Mouse (Mus musculus) midbrain, embryonic 14.5 days (tissue): ENCODE measurements around the gene Nlrc4. TPM values are rescaled to one million over a fixed set of nuclear protein-coding genes. Genes with fewer than 3 reads are reported as not detected.
"Not testable (repeated sequence)": the region's sequence is repeated elsewhere in the genome, so short reads cannot be mapped to it uniquely, and the experiment has no call there.

Experiments used
- ATAC-seq: fragments of 200-750 bp; cut with Nextera tagmentation; 2 replicates; pipeline ENCODE4 v1.8.0; 2017; ENCODE audit warnings: moderate number of reproducible peaks, moderate library complexity; ENCODE audit not compliant: low FRiP score, low TSS enrichment
- DNase-seq: peaks from one replicate; pipeline ENCODE4 v3.0.0-alpha.2; 2015
- H3K27ac ChIP-seq: fragments of 300-500 bp; sonication (generic); replicated peaks from 2 replicates; pipeline ENCODE4 v1.5.1; 2014; ENCODE audit warnings: mild to moderate bottlenecking, low read depth, low read length, moderate library complexity
- H3K27me3 ChIP-seq: fragments of 300-500 bp; sonication (generic); 2 replicates; pipeline ENCODE4 v1.6.1; 2014; ENCODE audit warnings: low read length, control low read depth, mixed read lengths; ENCODE audit not compliant: control insufficient read depth, insufficient read depth
- H3K36me3 ChIP-seq: fragments of 300-500 bp; sonication (generic); 2 replicates; pipeline ENCODE4 v1.6.1; 2014; ENCODE audit warnings: low read length, control low read depth; ENCODE audit not compliant: control insufficient read depth, insufficient read depth
- H3K4me1 ChIP-seq: fragments of 300-500 bp; sonication (generic); 2 replicates; pipeline ENCODE4 v1.6.1; 2014; ENCODE audit warnings: mild to moderate bottlenecking, antibody characterized with exemption, low read length, control low read depth; ENCODE audit not compliant: control insufficient read depth, insufficient read depth
- H3K4me2 ChIP-seq: fragments of 300-500 bp; sonication (generic); 2 replicates; pipeline ENCODE4 v1.6.1; 2014; ENCODE audit warnings: mild to moderate bottlenecking, low read length, moderate library complexity
- H3K4me3 ChIP-seq: fragments of 300-500 bp; sonication (generic); replicated peaks from 2 replicates; pipeline ENCODE4 v1.5.1; 2014; ENCODE audit warnings: low read depth, low read length
- H3K9ac ChIP-seq: fragments of 300-500 bp; sonication (generic); replicated peaks from 2 replicates; pipeline ENCODE4 v1.6.1; 2014; ENCODE audit warnings: mild to moderate bottlenecking, low read length, moderate library complexity
- H3K9me3 ChIP-seq: fragments of 300-500 bp; sonication (generic); 2 replicates; pipeline ENCODE4 v1.6.1; 2016; ENCODE audit warnings: low read length, control low read depth, mixed read lengths; ENCODE audit not compliant: control insufficient read depth
- WGBS: fragments of 180-500 bp; shearing (Covaris S2); extraction: QIAGEN DNeasy Blood & Tissue Kit; methylation state at CpG from one replicate; pipeline ENCODE4 v1.1.7; 2014; 5-methylcytosine and 5-hydroxymethylcytosine counted together
- polyA plus RNA-seq: library from polyadenylated mRNA; unstranded; fragments of >200 nt; fragmentation: Nextera tagmentation; extraction: Ambion mirVana; gene quantifications from 2 replicates; pipeline ENCODE4 v1.2.1, GENCODE M21; 2014

The Nlrc4 gene
- polyA plus RNA-seq, 1 experiment from 2014 or later, result 0.28 TPM

- Histone ChIP-seq H3K9ac (no peak overlapping the region), H3K4me3 (no peak overlapping the region), H3K4me2 (no peak overlapping the region), H3K27ac (no peak overlapping the region), H3K36me3 (no peaks in the 10 kb centered on the region), H3K4me1 (no peaks in the 10 kb centered on the region), H3K27me3 (no peaks in the 10 kb centered on the region), H3K9me3 (no peaks in the 10 kb centered on the region)
- WGBS, result 87% methylated on average over 14 of the region's 14 CpGs
- ATAC-seq (no peak), DNase-seq (no peak)
Observed at GRCm38 (mm10) chr17:74480361-74481069, 21.6 kb upstream of the Nlrc4 start.

- H3K27me3 ChIP-seq, H3K4me2 ChIP-seq, H3K36me3 ChIP-seq, ATAC-seq, H3K4me1 ChIP-seq, H3K27ac ChIP-seq, H3K4me3 ChIP-seq, H3K9ac ChIP-seq, DNase-seq, H3K9me3 ChIP-seq: not testable (repeated sequence)
- 79% methylated on average over 6 of the region's 6 CpGs for WGBS
Observed at GRCm38 (mm10) chr17:74470133-74470532, 11.2 kb upstream of the Nlrc4 start.

GRCm38 (mm10) chr17:74467981-74468380, 9.0 kb upstream of the Nlrc4 start:
- H3K9ac ChIP-seq, ATAC-seq, DNase-seq, H3K27ac ChIP-seq, H3K36me3 ChIP-seq, H3K4me2 ChIP-seq, H3K27me3 ChIP-seq, H3K4me1 ChIP-seq, H3K9me3 ChIP-seq, H3K4me3 ChIP-seq: not testable (repeated sequence)
- 86% methylated on average over 2 of the region's 2 CpGs for WGBS

GRCm38 (mm10) chr17:74463510-74463909, 4.6 kb upstream of the Nlrc4 start:
- no peak overlapping the region for H3K9ac ChIP-seq
- DNase-seq (no peak), ATAC-seq (no peak)
- H3K4me2 ChIP-seq, result no peak overlapping the region
- H3K27ac ChIP-seq, result no peak overlapping the region
- no peaks in the 10 kb centered on the region for H3K27me3 ChIP-seq
- H3K9me3 ChIP-seq, result no peaks in the 10 kb centered on the region
- H3K4me1 ChIP-seq, result no peaks in the 10 kb centered on the region
- no peak overlapping the region for H3K4me3 ChIP-seq
- H3K36me3 ChIP-seq, result no peaks in the 10 kb centered on the region

- no peak overlapping the region for H3K4me3 ChIP-seq
- ATAC-seq (no peak), DNase-seq (no peak)
- no peaks in the 10 kb centered on the region for H3K27me3 ChIP-seq
- H3K9ac ChIP-seq, result no peak overlapping the region
- H3K4me2 ChIP-seq, result no peak overlapping the region
- no peaks in the 10 kb centered on the region for H3K9me3 ChIP-seq
- H3K36me3 ChIP-seq, result no peaks in the 10 kb centered on the region
- no peaks in the 10 kb centered on the region for H3K4me1 ChIP-seq
- H3K27ac ChIP-seq, result no peak overlapping the region
- 83% methylated on average over 10 of the region's 10 CpGs for WGBS
Observed at GRCm38 (mm10) chr17:74457972-74458677, 817 bp downstream of the Nlrc4 start.

- DNase-seq (no peak), ATAC-seq (no peak)
- H3K27ac ChIP-seq, result no peak overlapping the region
- no peak overlapping the region for H3K9ac ChIP-seq
- H3K36me3 ChIP-seq, result no peaks in the 10 kb centered on the region
- no peaks in the 10 kb centered on the region for H3K4me1 ChIP-seq
- WGBS, result 92% methylated on average over 5 of the region's 5 CpGs
- H3K4me3 ChIP-seq, result no peak overlapping the region
- H3K27me3 ChIP-seq, result no peaks in the 10 kb centered on the region
- no peaks in the 10 kb centered on the region for H3K9me3 ChIP-seq
- no peak overlapping the region for H3K4me2 ChIP-seq
Observed at GRCm38 (mm10) chr17:74456825-74457224, 2.1 kb downstream of the Nlrc4 start.

GRCm38 (mm10) chr17:74455426-74455825, 3.5 kb downstream of the Nlrc4 start:
- no peaks in the 10 kb centered on the region for H3K9me3 ChIP-seq
- DNase-seq, result no peak
- 89% methylated on average over 4 of the region's 4 CpGs for WGBS
- H3K27ac ChIP-seq, result no peak overlapping the region
- H3K9ac ChIP-seq, result no peak overlapping the region
- no peaks in the 10 kb centered on the region for H3K4me1 ChIP-seq
- no peak overlapping the region for H3K4me2 ChIP-seq
- H3K4me3 ChIP-seq, result no peak overlapping the region
- ATAC-seq, result no peak
- H3K27me3 ChIP-seq, result no peaks in the 10 kb centered on the region
- no peaks in the 10 kb centered on the region for H3K36me3 ChIP-seq

- H3K27me3 ChIP-seq, result no peaks in the 10 kb centered on the region
- H3K9me3 ChIP-seq, result no peaks in the 10 kb centered on the region
- no peak overlapping the region for H3K27ac ChIP-seq
- ATAC-seq (no peak), DNase-seq (no peak)
- no peaks in the 10 kb centered on the region for H3K4me1 ChIP-seq
- 89% methylated on average over 1 of the region's 1 CpGs for WGBS
- H3K9ac ChIP-seq, result no peak overlapping the region
- H3K36me3 ChIP-seq, result no peaks in the 10 kb centered on the region
- no peak overlapping the region for H3K4me3 ChIP-seq
- no peak overlapping the region for H3K4me2 ChIP-seq
Observed at GRCm38 (mm10) chr17:74454660-74455059, 4.3 kb downstream of the Nlrc4 start.

- no peak overlapping the region for H3K27ac ChIP-seq
- H3K36me3 ChIP-seq, result no peaks in the 10 kb centered on the region
- no peaks in the 10 kb centered on the region for H3K27me3 ChIP-seq
- H3K4me2 ChIP-seq, result no peak overlapping the region
- ATAC-seq, result no peak
- WGBS, result 82% methylated on average over 3 of the region's 3 CpGs
- H3K9me3 ChIP-seq, result no peaks in the 10 kb centered on the region
- H3K4me1 ChIP-seq, result no peaks in the 10 kb centered on the region
- no peak overlapping the region for H3K9ac ChIP-seq
- no peak for DNase-seq
- no peak overlapping the region for H3K4me3 ChIP-seq
Observed at GRCm38 (mm10) chr17:74453928-74454327, 5.0 kb downstream of the Nlrc4 start.
